Mouse (Mus musculus) thymus, adult 2 months (tissue): ENCODE results near the gene Fat2.

Experiments used
- CTCF ChIP-seq: fragments of 200-500 bp; IDR thresholded peaks from 2 replicates; pipeline ENCODE4 v1.5.1; 2012; ENCODE audit warnings: mild to moderate bottlenecking, control low read depth, low read length, moderate library complexity, borderline replicate concordance; ENCODE audit not compliant: control insufficient read depth, poor library complexity, insufficient read depth; ENCODE audit errors: extremely low read depth
- POLR2A ChIP-seq: fragments of 200-500 bp; IDR thresholded peaks from 2 replicates; pipeline ENCODE4 v1.6.1; 2012; ENCODE audit warnings: mild to moderate bottlenecking, low read length, control low read depth, moderate library complexity; ENCODE audit not compliant: control insufficient read depth, poor library complexity, insufficient read depth; ENCODE audit errors: extremely low read depth

GRCm38 (mm10) chr11:55268580-55268979, 67.8 kb downstream of the Fat2 start:
- TF ChIP-seq POLR2A, result no peak
- TF ChIP-seq CTCF, result no peak
